Mouse (Mus musculus) E14TG2a.4 (cell line): ENCODE measurements around the gene Cpeb4.
"Not testable (repeated sequence)": the region's sequence is repeated elsewhere in the genome, so short reads cannot be mapped to it uniquely, and the experiment has no call there.

Experiments used
- H3K27me3 ChIP-seq: 2 replicates; pipeline ENCODE4 v1.6.1; 2014; ENCODE audit warnings: low read length, control low read depth; ENCODE audit not compliant: insufficient read depth
- H3K36me3 ChIP-seq: 2 replicates; pipeline ENCODE4 v1.6.1; 2014; ENCODE audit warnings: low read length, control low read depth; ENCODE audit not compliant: insufficient read depth
- H3K4me1 ChIP-seq: replicated peaks from 2 replicates; pipeline ENCODE4 v1.6.1; 2014; ENCODE audit warnings: low read depth, low read length, control low read depth
- H3K4me3 ChIP-seq: replicated peaks from 2 replicates; pipeline ENCODE4 v1.5.1; 2014; ENCODE audit warnings: mild to moderate bottlenecking, low read length
- H3K9me3 ChIP-seq: 2 replicates; pipeline ENCODE4 v1.6.1; 2014; ENCODE audit warnings: low read length, control low read depth
- CTCF ChIP-seq: conservative IDR thresholded peaks from 2 replicates; pipeline ENCODE4 v1.5.1; 2014; ENCODE audit warnings: low read length
- NANOG ChIP-seq: IDR thresholded peaks from 2 replicates; pipeline ENCODE4 v1.6.1; 2014; ENCODE audit warnings: borderline replicate concordance, low read length, mixed read lengths
- POU5F1 ChIP-seq: IDR thresholded peaks from 2 replicates; pipeline ENCODE4 v1.6.1; 2014; ENCODE audit warnings: low read length, borderline replicate concordance

Gene Cpeb4

GRCm38 (mm10) chr11:31982247-31982943 lies 110.4 kb downstream of the Cpeb4 start:
- Histone ChIP-seq H3K4me3 (peak overlapping the region; percentile 68), H3K4me1 (peaks cover 33% of the 10 kb centered on the region), H3K9me3 (peaks cover 55% of the 10 kb centered on the region), H3K36me3 (peaks cover 14% of the 10 kb centered on the region)
- peak; percentile 51; the same call in 1 of the 2 replicates for TF ChIP-seq NANOG
- not testable (repeated sequence) for H3K27me3 ChIP-seq

GRCm38 (mm10) chr11:31983249-31983648 lies 111.2 kb downstream of the Cpeb4 start:
- TF ChIP-seq NANOG (no peak), CTCF (no peak), POU5F1 (no peak)
- peaks cover 53% of the 10 kb centered on the region for H3K9me3 ChIP-seq
- peaks cover 14% of the 10 kb centered on the region for H3K36me3 ChIP-seq
- no peaks in the 10 kb centered on the region for H3K27me3 ChIP-seq
- no peak overlapping the region for H3K4me3 ChIP-seq
- H3K4me1 ChIP-seq = peaks cover 36% of the 10 kb centered on the region

GRCm38 (mm10) chr11:31984786-31985185 lies 112.8 kb downstream of the Cpeb4 start:
- Histone ChIP-seq H3K36me3 (0 out of 2 replicates have a peak, but pooled peaks cover 14% of the 10 kb centered on the region), H3K9me3 (peaks cover 41% of the 10 kb centered on the region), H3K4me3 (no peak overlapping the region), H3K4me1 (peaks cover 43% of the 10 kb centered on the region), H3K27me3 (no peaks in the 10 kb centered on the region)
- TF ChIP-seq NANOG (no peak), POU5F1 (no peak), CTCF (no peak)
